Mouse (Mus musculus): ENCODE data around the gene Lrrtm1. TPM values are rescaled to one million over a fixed set of nuclear protein-coding genes. Genes with fewer than 3 reads are reported as not detected.

Lrrtm1 gene
- total and polyA plus RNA-seq, 3 experiments, result not detected

DNA sequence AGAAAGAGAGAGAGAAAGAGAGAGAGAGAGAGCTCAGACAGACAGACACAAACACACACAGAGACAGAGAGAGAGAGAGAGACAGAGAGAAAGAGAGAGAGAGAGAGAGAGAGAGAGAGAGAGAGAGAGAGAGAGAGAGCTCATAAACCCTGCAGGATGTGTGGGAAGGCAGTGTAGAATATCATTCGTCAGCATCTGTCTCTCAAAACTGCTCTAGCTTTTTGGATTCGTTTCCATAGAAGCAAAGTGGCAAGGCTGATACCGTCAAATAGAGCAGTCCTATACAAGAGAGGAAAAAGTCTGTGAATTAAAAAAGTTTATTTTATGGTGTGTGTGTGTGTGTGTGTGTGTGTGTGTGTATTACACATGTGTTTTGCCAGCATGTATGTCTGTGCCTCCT is 32.6 kb upstream of the Lrrtm1 start:
- peaks cover 55% of the 10 kb centered on the region for H3K9me3 ChIP-seq (replicated peaks; ENCODE audit: low read length)
- no peaks in the 10 kb centered on the region for H3K79me2 ChIP-seq (replicated peaks; ENCODE audit: control insufficient read depth, extremely low read depth, insufficient read depth, poor library complexity, severe bottlenecking)
- H3K4me2 ChIP-seq (ENCODE audit: insufficient read depth, low read depth, poor library complexity, severe bottlenecking), result no peak overlapping the region
- H3K27ac ChIP-seq (ENCODE audit: insufficient read depth, low read depth), result no peak overlapping the region
- in situ Hi-C loops (cut with MboI; ENCODE audit: low pct_ligation_motif_present, low pct_unique_long_range_greater_than_20kb, low sequenced_read_pairs), result no loop called here
- H3K36me3 ChIP-seq (replicated peaks in 1 of 2; ENCODE audit: control insufficient read depth in 1 of 2, insufficient read depth in 1 of 2, low read length in 1 of 2), result no peaks in the 10 kb centered on the region
- H3K9ac ChIP-seq (ENCODE audit: insufficient read depth, low read depth), result no peak overlapping the region
- no peaks in the 10 kb centered on the region for H3K4me1 ChIP-seq (ENCODE audit: control insufficient read depth in 1 of 2, insufficient read depth in 2 of 2)
- H3K27me3 ChIP-seq (replicated peaks), result no peaks in the 10 kb centered on the region
- dilution Hi-C loops (cut with MboI; ENCODE audit: extremely low pct_ligation_motif_present, extremely low pct_unique_long_range_greater_than_20kb, low sequenced_read_pairs), result no loop called here
- no peak overlapping the region for H3K4me3 ChIP-seq (replicated peaks in 1 of 3; ENCODE audit: low read depth in 2 of 3, low read length in 2 of 3, poor library complexity in 1 of 3)
- TF ChIP-seq JUN (IDR thresholded peaks at IDR 0.05; ENCODE audit: insufficient read depth, low read depth, low read length), result no peak
- TF ChIP-seq MAZ (IDR thresholded peaks at IDR 0.05; ENCODE audit: low read depth, low read length), result no peak
- TF ChIP-seq MAFK (IDR thresholded peaks at IDR 0.05; ENCODE audit: insufficient replicate concordance, low read length), result no peak
- no peak for TF ChIP-seq ZKSCAN1 (IDR thresholded peaks at IDR 0.05; ENCODE audit: borderline replicate concordance, low read depth, low read length)
- no peak for TF ChIP-seq CHD2 (IDR thresholded peaks at IDR 0.05; ENCODE audit: low read length)
- no peak for TF ChIP-seq EP300 (IDR thresholded peaks at IDR 0.05; ENCODE audit: low read length)
- no peak for TF ChIP-seq SIN3A (IDR thresholded peaks at IDR 0.05; ENCODE audit: low read length)
- TF ChIP-seq RAD21 (IDR thresholded peaks at IDR 0.05; ENCODE audit: low read depth, low read length), result no peak
- TF ChIP-seq TCF12 (IDR thresholded peaks at IDR 0.05; ENCODE audit: low read depth, low read length), result no peak
- no peak for TF ChIP-seq CHD1 (IDR thresholded peaks at IDR 0.05; ENCODE audit: low read depth, low read length)
- no peak for TF ChIP-seq PAX5 (IDR thresholded peaks at IDR 0.05; ENCODE audit: low read length)
- no peak for TF ChIP-seq HCFC1 (IDR thresholded peaks at IDR 0.05; ENCODE audit: low read depth, low read length)
- TF ChIP-seq MEF2A (IDR thresholded peaks at IDR 0.05; ENCODE audit: borderline replicate concordance, low read depth, low read length), result no peak
- no peak for TF ChIP-seq ELF1 (IDR thresholded peaks at IDR 0.05; ENCODE audit: low read depth, low read length)
- TF ChIP-seq ETS1 (conservative IDR thresholded peaks at IDR 0.05; ENCODE audit: low read depth, low read length), result no peak
- TF ChIP-seq BHLHE40 (IDR thresholded peaks at IDR 0.05; ENCODE audit: low read depth, low read length), result no peak
- no peak for TF ChIP-seq SMC3 (IDR thresholded peaks at IDR 0.05; ENCODE audit: low read depth, low read length)
- no peak for TF ChIP-seq ZNF384 (IDR thresholded peaks at IDR 0.05; ENCODE audit: low read depth, low read length)
- DNase-seq (ENCODE audit: extremely low read depth), result no peak

DNA sequence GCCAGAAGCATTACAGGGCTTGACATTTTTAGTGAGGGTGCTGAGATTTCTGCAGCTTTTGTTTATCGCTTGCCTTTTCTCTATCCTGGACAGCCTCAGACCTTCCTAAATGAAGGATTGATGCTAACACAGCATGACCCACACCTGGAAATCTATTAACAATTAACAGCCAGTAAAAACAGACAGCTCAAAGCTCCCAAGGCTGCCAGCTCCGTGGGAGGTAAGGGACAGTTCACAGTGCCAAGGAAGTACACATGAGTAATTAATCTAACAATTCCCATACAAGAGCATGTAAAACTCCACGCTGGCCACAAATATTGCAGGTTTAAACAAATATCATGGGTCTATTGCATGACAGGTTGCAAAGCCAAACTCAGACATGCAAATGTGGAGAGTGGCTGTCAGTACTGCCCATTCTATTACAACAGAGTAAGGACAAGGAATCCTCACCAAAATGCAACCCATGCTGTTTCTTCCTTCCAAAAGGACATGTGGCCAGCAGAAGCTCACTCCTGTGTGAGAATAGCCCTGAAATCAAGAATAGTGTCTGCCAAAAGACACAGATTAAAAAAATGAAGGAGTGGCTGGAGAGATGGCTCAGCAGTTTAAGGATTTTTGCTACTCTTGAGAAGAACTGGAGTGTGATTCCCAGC is 28.6 kb upstream of the Lrrtm1 start:
- in situ Hi-C loops (cut with MboI; ENCODE audit: low pct_ligation_motif_present, low pct_unique_long_range_greater_than_20kb, low sequenced_read_pairs) (no loop called here), dilution Hi-C loops (cut with MboI; ENCODE audit: extremely low pct_ligation_motif_present, extremely low pct_unique_long_range_greater_than_20kb, low sequenced_read_pairs) (no loop called here)
- H3K27ac ChIP-seq (ENCODE audit: insufficient read depth, low read depth), result no peak overlapping the region
- H3K4me3 ChIP-seq (replicated peaks in 1 of 3; ENCODE audit: low read depth in 2 of 3, low read length in 2 of 3, poor library complexity in 1 of 3), result no peak overlapping the region
- H3K4me2 ChIP-seq (ENCODE audit: insufficient read depth, low read depth, poor library complexity, severe bottlenecking), result no peak overlapping the region
- H3K9me3 ChIP-seq (replicated peaks; ENCODE audit: low read length), result peaks cover 54% of the 10 kb centered on the region
- no peak overlapping the region for H3K9ac ChIP-seq (ENCODE audit: insufficient read depth, low read depth)
- H3K79me2 ChIP-seq (replicated peaks; ENCODE audit: control insufficient read depth, extremely low read depth, insufficient read depth, poor library complexity, severe bottlenecking), result no peaks in the 10 kb centered on the region
- TF ChIP-seq ZMIZ1 (IDR thresholded peaks at IDR 0.05; ENCODE audit: low read depth, low read length) (no peak), MYC (IDR thresholded peaks at IDR 0.05; ENCODE audit: low read depth, low read length) (no peak), SMC3 (IDR thresholded peaks at IDR 0.05; ENCODE audit: low read depth, low read length) (no peak), USF1 (IDR thresholded peaks at IDR 0.05; ENCODE audit: low read depth, low read length) (no peak), ETS1 (conservative IDR thresholded peaks at IDR 0.05; ENCODE audit: low read depth, low read length) (no peak), ZKSCAN1 (IDR thresholded peaks at IDR 0.05; ENCODE audit: borderline replicate concordance, low read depth, low read length) (no peak), BHLHE40 (IDR thresholded peaks at IDR 0.05; ENCODE audit: low read depth, low read length) (no peak), SIN3A (IDR thresholded peaks at IDR 0.05; ENCODE audit: low read length) (no peak), GABPA (IDR thresholded peaks at IDR 0.05; ENCODE audit: insufficient replicate concordance, low read depth, low read length) (no peak), CHD1 (IDR thresholded peaks at IDR 0.05; ENCODE audit: low read depth, low read length) (no peak)
- no peak for DNase-seq (ENCODE audit: extremely low read depth)
- H3K4me1 ChIP-seq (ENCODE audit: control insufficient read depth in 1 of 2, insufficient read depth in 2 of 2), result no peaks in the 10 kb centered on the region
- no peaks in the 10 kb centered on the region for H3K36me3 ChIP-seq (replicated peaks in 1 of 2; ENCODE audit: control insufficient read depth in 1 of 2, insufficient read depth in 1 of 2, low read length in 1 of 2)
- no peaks in the 10 kb centered on the region for H3K27me3 ChIP-seq (replicated peaks)
